Mouse (Mus musculus): ENCODE data around the gene Cdc42bpb. TPM values are rescaled to one million over a fixed set of nuclear protein-coding genes. Genes with fewer than 3 reads are reported as not detected.

Gene Cdc42bpb
- total RNA-seq, 2 experiments from 2014 or later, result 138 to 143 TPM

DNA sequence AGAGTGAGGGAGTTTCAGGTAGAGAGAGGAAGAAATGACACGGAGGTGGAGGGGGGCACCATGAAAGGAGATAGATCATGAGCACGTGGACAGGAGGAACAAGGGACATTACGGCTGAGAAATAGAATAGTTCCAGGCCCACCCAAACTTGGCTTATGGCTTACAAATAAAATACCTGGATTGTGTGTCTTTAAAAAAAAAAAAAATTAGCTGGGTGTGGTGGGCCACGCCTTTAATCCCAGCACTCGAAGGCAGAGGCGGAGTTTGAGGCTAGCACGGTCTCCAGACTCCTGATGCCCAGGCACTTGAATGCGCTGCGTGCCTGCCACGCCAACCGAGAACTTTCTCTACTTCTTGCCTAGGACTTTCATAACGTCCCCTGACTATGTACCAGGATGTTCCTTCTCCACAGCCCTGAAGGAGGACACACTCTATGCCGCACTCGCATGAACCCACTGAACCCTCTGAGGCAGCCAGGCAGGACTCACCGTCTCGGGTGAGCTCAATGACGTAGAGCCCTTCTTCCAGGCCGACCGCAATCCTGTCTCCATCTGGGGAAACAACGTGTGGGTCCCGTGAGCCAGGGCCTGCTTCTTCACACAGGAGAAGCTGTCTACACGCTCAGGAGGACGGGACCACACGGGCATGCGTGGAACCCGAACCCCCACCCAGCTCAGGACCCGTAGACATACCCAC, 76.0 kb downstream of the Cdc42bpb start:
- DNase-seq (ENCODE audit: low spot score in 2 of 2), result no peak

DNA sequence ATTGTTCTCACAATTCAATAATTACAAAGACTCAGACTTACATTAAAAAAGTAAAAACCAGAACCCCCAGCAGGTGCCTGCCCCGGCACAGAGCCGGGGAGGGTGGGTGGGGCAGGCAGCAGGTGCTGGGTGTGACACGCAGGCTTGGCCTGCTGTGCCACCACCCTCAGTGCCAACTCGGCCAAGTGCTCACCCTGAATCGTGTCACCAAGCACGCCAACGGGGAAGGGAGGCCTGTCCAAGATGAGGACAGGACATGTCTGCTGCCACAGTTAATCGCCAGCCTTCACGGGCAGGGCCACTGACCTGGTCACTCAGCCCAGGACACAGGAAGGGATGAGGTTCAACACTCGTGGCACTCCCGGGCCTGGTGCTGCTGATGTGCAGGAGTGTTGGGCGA, 84.5 kb downstream of the Cdc42bpb start:
- DNase-seq (ENCODE audit: low spot score in 2 of 2), result no peak

GRCm38 (mm10) chr12:111284532-111284931, 93.0 kb downstream of the Cdc42bpb start:
- DNase-seq (ENCODE audit: low spot score in 2 of 2), result no peak

GRCm38 (mm10) chr12:111283573-111283972, 93.9 kb downstream of the Cdc42bpb start:
- DNase-seq (ENCODE audit: low spot score in 2 of 2), result no peak

GRCm38 (mm10) chr12:111276371-111276770, 101.1 kb downstream of the Cdc42bpb start:
- DNase-seq (ENCODE audit: low spot score in 2 of 2), result no peak

DNA sequence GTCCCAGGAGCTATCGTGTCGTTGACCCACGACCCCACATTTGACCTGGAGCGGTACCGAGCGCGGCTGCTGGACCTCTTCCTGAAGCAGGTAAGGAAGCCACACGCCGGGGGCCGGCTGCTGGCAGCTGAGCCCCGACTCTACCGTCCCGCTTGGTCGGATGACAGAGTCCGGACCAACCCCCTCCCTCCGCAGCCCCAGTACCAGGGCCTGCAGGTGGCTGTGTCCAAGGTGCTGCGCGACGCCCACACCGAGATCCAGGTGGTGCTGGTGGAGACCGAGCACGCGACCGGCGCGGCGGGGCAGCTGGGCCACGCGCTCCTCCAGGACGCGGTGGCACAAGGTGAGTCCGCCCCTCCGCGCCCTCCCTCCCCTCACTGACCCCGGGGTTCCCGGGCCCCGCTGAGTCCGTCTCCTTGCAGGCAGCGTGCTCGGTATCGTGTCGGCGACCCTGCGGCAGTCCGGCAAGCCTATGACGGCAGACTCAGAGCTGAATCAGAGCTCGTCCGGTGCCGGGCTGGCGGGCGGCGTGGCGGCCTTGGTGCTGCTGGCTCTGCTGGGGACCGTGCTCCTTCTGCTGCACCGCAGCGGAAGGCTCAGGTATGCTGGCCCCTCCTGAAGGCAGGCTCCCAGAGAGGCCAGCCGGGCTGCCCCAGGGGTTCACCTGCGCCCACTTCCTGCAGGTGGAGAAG, 102.2 kb downstream of the Cdc42bpb start:
- DNase-seq (ENCODE audit: low spot score in 2 of 2), result no peak

DNA sequence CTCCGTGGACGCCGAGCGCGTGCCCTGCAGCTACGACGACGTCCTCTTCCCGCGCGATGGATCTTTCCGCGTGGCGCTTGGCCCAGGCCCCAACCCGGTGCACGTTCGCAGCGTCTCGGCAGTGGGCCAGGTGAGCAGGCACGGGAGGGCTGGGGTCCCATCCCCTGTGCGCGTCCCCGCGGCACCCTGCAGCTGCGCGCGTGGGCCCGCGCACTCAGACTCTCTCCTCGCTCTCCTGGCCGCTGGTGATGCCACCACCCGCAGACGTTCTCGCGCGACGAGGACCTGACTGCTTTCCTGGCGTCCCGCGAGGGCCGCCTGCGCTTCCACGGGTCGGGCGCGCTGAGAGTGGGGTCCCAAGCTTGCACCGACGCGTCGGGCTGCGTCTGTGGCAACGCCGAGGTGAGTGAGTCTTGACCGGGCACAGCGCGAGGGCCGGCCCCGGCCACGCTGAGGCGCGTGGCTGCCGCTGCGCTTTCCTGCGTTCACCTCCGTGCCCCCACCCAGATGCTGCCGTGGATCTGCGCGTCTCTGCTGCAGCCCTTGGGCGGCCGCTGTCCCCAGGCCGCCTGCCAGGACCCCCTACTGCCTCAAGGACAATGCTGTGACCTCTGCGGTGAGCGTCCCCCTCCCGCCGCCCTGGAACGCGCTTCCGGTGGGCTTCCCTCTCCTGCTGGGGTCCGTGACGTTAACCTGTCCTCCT, 102.9 kb downstream of the Cdc42bpb start:
- DNase-seq (ENCODE audit: low spot score in 2 of 2), result peak; percentile 52

GRCm38 (mm10) chr12:111274006-111274405, 103.5 kb downstream of the Cdc42bpb start:
- DNase-seq (ENCODE audit: low spot score in 2 of 2), result no peak

DNA sequence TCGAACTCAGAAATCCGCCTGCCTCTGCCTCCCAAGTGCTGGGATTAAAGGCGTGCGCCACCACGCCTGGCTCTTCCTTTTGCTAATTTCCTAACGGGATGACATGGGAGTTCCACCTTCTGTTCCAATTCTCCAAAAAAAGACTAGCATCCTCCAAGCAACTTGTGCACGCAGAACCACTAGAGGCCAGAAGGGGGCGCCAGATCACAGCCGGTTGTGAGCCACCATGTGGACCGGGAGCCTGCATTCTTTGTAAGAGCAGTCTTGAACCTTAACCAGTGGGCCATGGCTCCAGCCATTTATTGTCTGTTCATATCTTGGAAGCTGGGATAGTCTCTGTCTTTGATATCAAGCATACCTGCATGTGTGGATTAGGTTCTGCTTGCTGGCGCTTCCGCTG, 105.1 kb downstream of the Cdc42bpb start:
- DNase-seq (ENCODE audit: low spot score in 2 of 2), result peak; percentile 87 to 90

DNA sequence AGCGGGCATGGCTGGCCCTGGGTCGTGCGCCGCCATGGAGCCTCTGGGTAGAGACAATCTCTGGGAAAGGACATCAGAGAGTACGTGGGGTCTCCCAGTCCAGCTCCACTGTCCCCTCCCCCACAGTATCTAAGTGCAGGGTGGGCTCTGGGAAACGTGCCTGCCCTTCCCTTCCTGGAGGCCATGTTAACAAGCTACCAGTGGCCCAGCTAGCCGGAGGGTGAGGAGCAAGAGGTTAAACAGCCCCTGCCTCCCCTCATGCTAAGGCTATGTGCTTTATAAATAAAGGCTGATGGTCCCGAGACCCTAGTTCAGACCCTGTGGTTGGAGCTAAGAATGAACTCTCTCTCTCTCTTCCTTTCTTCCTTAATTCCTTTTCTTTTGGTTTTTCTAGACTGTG, 105.6 kb downstream of the Cdc42bpb start:
- no peak for DNase-seq (ENCODE audit: low spot score in 2 of 2)

GRCm38 (mm10) chr12:111271406-111271805, 106.1 kb downstream of the Cdc42bpb start:
- no peak for DNase-seq (ENCODE audit: low spot score in 2 of 2)

GRCm38 (mm10) chr12:111270629-111271277, 106.8 kb downstream of the Cdc42bpb start, which contains the start of gene Amn:
TSS of gene Amn (plus strand) at chr12:111271095.
- no peak for DNase-seq (ENCODE audit: low spot score in 2 of 2)

DNA sequence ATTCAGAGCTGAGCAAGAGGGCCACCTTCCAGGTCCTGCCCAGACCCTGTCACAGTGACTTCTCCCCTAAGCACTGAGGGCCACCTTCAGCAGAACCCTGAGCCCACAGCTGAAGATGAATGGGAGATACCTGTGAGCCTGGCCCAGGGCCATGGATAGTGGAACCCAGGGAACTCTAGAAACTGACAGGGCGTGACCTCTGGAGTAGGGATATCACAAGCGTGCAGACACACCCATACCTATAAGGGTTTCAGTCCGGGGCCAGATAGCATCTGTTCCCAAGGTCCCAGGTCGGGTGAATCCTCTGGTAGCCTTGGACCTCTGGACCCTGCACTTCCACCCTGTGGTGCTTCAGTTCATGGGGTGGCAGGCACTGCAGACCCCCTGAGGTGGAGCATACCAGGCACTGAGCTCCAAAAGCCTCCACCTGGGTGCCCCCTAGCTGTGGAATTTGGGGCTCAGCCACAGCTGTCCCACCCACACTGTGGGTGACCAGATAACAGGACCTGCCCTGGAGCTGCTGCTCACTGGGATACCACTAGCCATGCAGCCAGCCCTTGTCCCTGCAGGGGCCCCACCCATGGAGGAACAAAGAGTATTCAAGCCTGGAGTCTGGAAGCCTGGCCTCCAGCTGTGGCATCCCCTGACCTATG, 109.7 kb downstream of the Cdc42bpb start:
- no peak for DNase-seq (ENCODE audit: low spot score in 2 of 2)

- DNase-seq (ENCODE audit: low spot score in 2 of 2), result no peak
Measured at GRCm38 (mm10) chr12:111266592-111266991, 110.9 kb downstream of the Cdc42bpb start.

DNA sequence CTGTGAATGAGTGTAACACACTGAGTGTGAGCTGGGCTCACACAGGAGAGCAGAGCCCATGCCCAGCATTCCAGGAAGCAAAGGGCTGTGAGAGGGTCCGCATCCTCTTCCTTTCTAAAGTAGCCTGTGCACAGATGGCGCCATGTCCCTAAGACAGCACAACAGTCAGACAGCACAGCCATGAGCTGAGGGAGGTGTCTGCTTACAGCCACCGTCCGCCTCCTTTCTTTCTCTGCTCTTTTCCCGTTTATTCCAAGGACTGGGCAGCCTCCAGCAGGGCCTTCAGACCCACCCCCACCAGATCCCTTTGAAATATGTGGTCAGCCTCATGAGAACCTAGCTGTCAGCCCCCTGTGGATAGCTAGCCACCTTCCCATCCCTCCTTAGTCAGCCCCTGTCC, 112.3 kb downstream of the Cdc42bpb start:
- DNase-seq (ENCODE audit: low spot score in 2 of 2), result no peak

- DNase-seq (ENCODE audit: low spot score in 2 of 2), result no peak
Measured at GRCm38 (mm10) chr12:111263650-111264049, 113.9 kb downstream of the Cdc42bpb start.

- DNase-seq (ENCODE audit: low spot score in 2 of 2), result no peak
Measured at GRCm38 (mm10) chr12:111251227-111251626, 126.3 kb downstream of the Cdc42bpb start.

- DNase-seq (ENCODE audit: low spot score in 2 of 2), result no peak
Measured at GRCm38 (mm10) chr12:111250116-111250515, 127.4 kb downstream of the Cdc42bpb start.

DNA sequence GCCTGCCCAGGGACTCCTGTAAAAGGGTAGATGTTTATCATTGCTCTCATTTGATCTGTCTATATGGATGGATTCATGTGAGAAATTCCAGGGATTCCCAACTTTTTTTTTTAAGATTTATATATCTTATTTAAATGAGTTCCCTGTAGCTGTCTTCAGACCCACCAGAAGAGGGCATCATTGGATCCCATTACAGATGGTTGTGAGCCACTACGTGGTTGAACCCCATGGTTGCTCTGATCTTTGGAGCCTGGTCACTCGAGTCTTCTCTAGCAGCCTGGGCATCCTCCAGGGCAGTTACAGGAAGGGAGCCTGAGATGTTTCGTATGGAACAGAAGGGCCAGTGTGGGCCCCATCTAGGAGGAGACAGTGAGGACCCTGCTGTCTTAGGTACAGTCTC, 128.4 kb downstream of the Cdc42bpb start:
- no peak for DNase-seq (ENCODE audit: low spot score in 2 of 2)

GRCm38 (mm10) chr12:111246808-111247464, 130.6 kb downstream of the Cdc42bpb start:
- DNase-seq (ENCODE audit: low spot score in 2 of 2), result no peak

DNA sequence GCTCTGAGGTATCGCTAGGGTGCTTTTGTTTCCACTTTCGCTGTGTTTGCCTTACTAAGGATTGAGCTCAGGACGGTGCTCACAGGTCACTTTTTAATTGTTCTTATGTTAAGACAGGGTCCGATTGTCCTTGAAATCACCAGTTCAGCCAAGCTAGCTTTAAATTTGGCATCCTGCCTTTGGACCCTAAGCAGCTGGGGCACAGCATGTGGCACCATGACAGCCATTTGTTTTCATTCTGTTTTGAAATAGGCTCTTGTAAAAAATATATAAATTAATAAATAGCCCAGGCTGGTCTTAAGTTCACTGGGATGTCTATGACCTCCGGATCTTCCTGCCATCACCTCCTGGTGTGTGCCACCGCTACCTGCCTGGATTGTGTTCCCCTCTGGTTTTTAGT, 132.4 kb downstream of the Cdc42bpb start:
- DNase-seq (ENCODE audit: low spot score in 2 of 2), result no peak

Measured in layer of hippocampus, postnatal 10 days (tissue).